Mouse (Mus musculus) small intestine, adult 2 months (tissue): ENCODE data around the gene Gmpr. TPM values are rescaled to one million over a fixed set of nuclear protein-coding genes. Genes with fewer than 3 reads are reported as not detected.

ENCODE experiments used
- H3K27ac ChIP-seq: fragments of 200-500 bp; 2 replicates; pipeline ENCODE4 v1.5.1; 2012; ENCODE audit warnings: low read depth, low read length, control low read depth, inconsistent platforms; ENCODE audit not compliant: insufficient read depth
- H3K27me3 ChIP-seq: fragments of 200-500 bp; 2 replicates; pipeline ENCODE4 v1.6.1; 2012; ENCODE audit warnings: mild to moderate bottlenecking, moderate library complexity, low read length, inconsistent platforms; ENCODE audit not compliant: control insufficient read depth, insufficient read depth
- H3K36me3 ChIP-seq: fragments of 200-500 bp; 2 replicates; pipeline ENCODE4 v1.6.1; 2012; ENCODE audit warnings: mild to moderate bottlenecking, low read length, control low read depth, inconsistent platforms; ENCODE audit not compliant: control insufficient read depth, insufficient read depth
- H3K4me1 ChIP-seq: fragments of 200-500 bp; 2 replicates; pipeline ENCODE4 v1.6.1; 2012; ENCODE audit warnings: low read length, inconsistent platforms, mixed read lengths; ENCODE audit not compliant: control insufficient read depth, insufficient read depth, insufficient read length
- H3K4me3 ChIP-seq: fragments of 200-500 bp; 2 replicates; pipeline ENCODE4 v1.5.1; 2012; ENCODE audit warnings: low read depth, mild to moderate bottlenecking, control low read depth, inconsistent platforms, low read length, moderate library complexity
- CTCF ChIP-seq: fragments of 200-500 bp; IDR thresholded peaks from 2 replicates; pipeline ENCODE4 v1.5.1; 2012; ENCODE audit warnings: low read depth, mild to moderate bottlenecking, control low read depth, inconsistent platforms, low read length, moderate library complexity, mixed read lengths; ENCODE audit not compliant: insufficient replicate concordance, insufficient read length; ENCODE audit errors: extremely low read depth
- POLR2A ChIP-seq: fragments of 200-500 bp; IDR thresholded peaks from 2 replicates; pipeline ENCODE4 v1.6.1; 2012; ENCODE audit warnings: low read depth, mild to moderate bottlenecking, control low read depth, inconsistent platforms, low read length, moderate library complexity
- WGBS: fragments of 180-500 bp; shearing (Covaris S2); methylation state at CpG from one replicate; pipeline ENCODE4 v1.1.7; 2018; 5-methylcytosine and 5-hydroxymethylcytosine counted together
- polyA plus RNA-seq: library from polyadenylated mRNA; depleted of rRNA; stranded (reverse); fragments of >200 nt; gene quantifications from 2 replicates; pipeline ENCODE4 v1.2.3, GENCODE M21; 2012; rRNA removed

The Gmpr gene
- polyA plus RNA-seq, 1 experiment = 5.4 TPM

GRCm38 (mm10) chr13:45582294-45582693 is 75.0 kb downstream of the Gmpr start:
- 0 out of 2 replicates have a peak, but pooled peaks cover 2% of the 10 kb centered on the region for H3K36me3 ChIP-seq
- no peak overlapping the region for H3K4me3 ChIP-seq
- no peak overlapping the region for H3K27ac ChIP-seq
- WGBS = 73% methylated on average over 12 of the region's 12 CpGs
- no peaks in the 10 kb centered on the region for H3K27me3 ChIP-seq
- TF ChIP-seq POLR2A = no peak
- TF ChIP-seq CTCF = no peak
- no peaks in the 10 kb centered on the region for H3K4me1 ChIP-seq

- no peaks in the 10 kb centered on the region for H3K27me3 ChIP-seq
- 0 out of 2 replicates have a peak, but pooled peaks cover 2% of the 10 kb centered on the region for H3K36me3 ChIP-seq
- 90% methylated on average over 5 of the region's 5 CpGs for WGBS
- TF ChIP-seq POLR2A = no peak
- peak; percentile 25; the same call in 1 of the 2 replicates for TF ChIP-seq CTCF
- no peaks in the 10 kb centered on the region for H3K4me1 ChIP-seq
- no peak overlapping the region for H3K4me3 ChIP-seq
- no peak overlapping the region for H3K27ac ChIP-seq
These were observed 75.8 kb downstream of the Gmpr start for GRCm38 (mm10) chr13:45583061-45583460.

- TF ChIP-seq POLR2A = no peak
- TF ChIP-seq CTCF = no peak
- no peak overlapping the region for H3K27ac ChIP-seq
- no peaks in the 10 kb centered on the region for H3K36me3 ChIP-seq
- H3K4me3 ChIP-seq = no peak overlapping the region
- no peaks in the 10 kb centered on the region for H3K4me1 ChIP-seq
- H3K27me3 ChIP-seq = no peaks in the 10 kb centered on the region
These were observed 83.7 kb downstream of the Gmpr start for GRCm38 (mm10) chr13:45590898-45591297.

GRCm38 (mm10) chr13:45593914-45594313 is 86.7 kb downstream of the Gmpr start:
- H3K36me3 ChIP-seq = no peaks in the 10 kb centered on the region
- 73% methylated on average over 1 of the region's 1 CpGs for WGBS
- H3K27me3 ChIP-seq = no peaks in the 10 kb centered on the region
- H3K27ac ChIP-seq = no peak overlapping the region
- no peak overlapping the region for H3K4me3 ChIP-seq
- no peak for TF ChIP-seq CTCF
- no peak for TF ChIP-seq POLR2A
- H3K4me1 ChIP-seq = no peaks in the 10 kb centered on the region

GRCm38 (mm10) chr13:45595416-45595815 is 88.2 kb downstream of the Gmpr start:
- WGBS = 77% methylated on average over 7 of the region's 7 CpGs
- H3K36me3 ChIP-seq = no peaks in the 10 kb centered on the region
- H3K4me3 ChIP-seq = no peak overlapping the region
- H3K4me1 ChIP-seq = no peaks in the 10 kb centered on the region
- H3K27ac ChIP-seq = no peak overlapping the region
- no peaks in the 10 kb centered on the region for H3K27me3 ChIP-seq
- TF ChIP-seq POLR2A (no peak), CTCF (no peak)

GRCm38 (mm10) chr13:45599831-45600230 is 92.6 kb downstream of the Gmpr start:
- H3K4me1 ChIP-seq = no peaks in the 10 kb centered on the region
- no peaks in the 10 kb centered on the region for H3K27me3 ChIP-seq
- H3K4me3 ChIP-seq = no peak overlapping the region
- H3K27ac ChIP-seq = no peak overlapping the region
- WGBS = 83% methylated on average over 2 of the region's 2 CpGs
- no peaks in the 10 kb centered on the region for H3K36me3 ChIP-seq
- TF ChIP-seq POLR2A (no peak), CTCF (no peak)

GRCm38 (mm10) chr13:45600443-45600842 is 93.2 kb downstream of the Gmpr start:
- TF ChIP-seq CTCF = no peak
- TF ChIP-seq POLR2A = no peak
- Histone ChIP-seq H3K36me3 (no peaks in the 10 kb centered on the region), H3K27ac (no peak overlapping the region), H3K4me1 (no peaks in the 10 kb centered on the region), H3K27me3 (no peaks in the 10 kb centered on the region), H3K4me3 (no peak overlapping the region)
- WGBS = 58% methylated on average over 6 of the region's 6 CpGs

Other genes starting within 250 kb of the Gmpr start
- 5.0 and 17.9 TPM in 2 replicates for gene Mylip, start 117.7 kb upstream of the Gmpr start, polyA plus RNA-seq